Mouse (Mus musculus) layer of hippocampus, adult 9-11 months (tissue): ENCODE results near the gene Dzip1.
A peak's percentile ranks its signal among the peaks of the same experiment; 100 is the strongest.

Experiments
- DNase-seq: peaks from one replicate; pipeline ENCODE4 v3.0.0; 2022

Gene Dzip1

GRCm38 (mm10) chr14:118924673-118925615, at the start of gene Dzip1:
TSS of gene Dzip1 (minus strand) at chr14:118925460.
- DNase-seq = peak; percentile 85

DNA sequence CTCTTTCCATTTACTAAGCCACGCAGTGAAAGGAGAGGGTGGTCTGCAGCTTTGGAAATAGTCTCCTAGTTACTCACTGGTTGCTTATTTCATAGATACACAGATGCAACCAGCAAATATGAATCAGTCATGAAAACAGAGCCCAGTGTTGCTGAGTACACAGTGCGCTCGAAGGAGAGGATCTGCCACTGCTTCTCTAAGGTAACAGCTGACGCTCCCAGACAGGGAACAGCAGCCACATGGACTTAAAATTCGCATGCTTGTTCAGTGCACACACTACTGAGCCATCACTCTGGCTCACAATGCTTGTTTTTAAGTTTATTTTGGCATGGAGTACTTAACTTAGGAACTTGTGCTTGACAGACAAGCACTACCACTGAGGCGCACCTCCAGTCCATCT, 47.0 kb upstream of the Dzip1 start:
- peak; percentile 40 for DNase-seq

- no peak for DNase-seq
These were observed 42.4 kb upstream of the Dzip1 start for GRCm38 (mm10) chr14:118967646-118968045.

DNA sequence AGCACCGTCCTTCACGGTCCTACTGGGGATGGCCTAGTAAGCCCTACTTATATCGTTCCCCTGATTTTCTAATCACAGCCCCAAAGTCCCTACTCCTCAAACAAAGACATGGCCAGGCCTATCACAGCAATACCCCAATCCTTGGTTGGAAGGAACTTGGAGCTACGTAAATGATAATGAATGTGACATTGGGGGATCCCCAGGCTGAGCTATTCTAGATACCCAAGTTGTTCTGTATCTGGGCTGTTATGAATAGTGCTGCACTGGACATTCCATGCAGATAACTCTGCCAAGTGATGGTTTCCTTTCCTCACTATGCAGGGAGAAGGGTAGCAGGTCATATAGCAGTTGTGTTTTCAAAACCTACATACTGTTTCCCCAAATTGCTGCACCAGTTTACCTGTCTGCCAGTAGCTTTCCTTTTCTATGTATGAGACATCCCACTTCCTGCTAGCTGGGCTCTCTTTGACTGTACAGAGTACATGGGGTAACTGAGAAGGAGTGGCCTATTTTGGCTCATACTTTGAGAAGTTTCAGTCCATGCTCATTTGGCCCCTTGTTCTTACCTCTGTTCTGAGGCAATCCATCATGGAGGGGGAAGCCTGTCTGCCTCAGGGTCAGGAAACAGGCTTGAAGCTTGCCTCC, 40.2 kb upstream of the Dzip1 start:
- DNase-seq = no peak

DNA sequence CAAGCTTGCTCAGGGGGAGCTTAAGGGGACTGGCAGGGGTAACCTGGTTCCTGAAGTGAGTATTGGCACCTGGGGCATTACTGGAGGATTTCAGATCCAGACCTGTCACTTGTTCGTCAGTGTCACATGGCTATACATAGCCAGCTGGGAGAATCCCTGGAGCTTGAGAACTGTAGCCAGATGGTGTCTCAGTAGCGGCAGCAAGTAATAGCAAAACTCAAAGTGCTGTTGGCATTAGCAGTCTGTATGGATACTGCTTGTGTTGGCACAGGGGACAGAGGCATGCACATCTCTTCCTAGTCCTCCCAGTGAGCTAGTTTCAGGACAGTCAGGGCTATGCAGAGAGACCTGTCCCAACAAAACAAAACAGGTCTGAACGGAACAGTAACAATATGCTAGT, 32.8 kb upstream of the Dzip1 start:
- DNase-seq = no peak

GRCm38 (mm10) chr14:118951912-118952583, 26.8 kb upstream of the Dzip1 start:
- DNase-seq = peak; percentile 41

GRCm38 (mm10) chr14:118948841-118949240, 23.6 kb upstream of the Dzip1 start:
- DNase-seq = no peak

DNA sequence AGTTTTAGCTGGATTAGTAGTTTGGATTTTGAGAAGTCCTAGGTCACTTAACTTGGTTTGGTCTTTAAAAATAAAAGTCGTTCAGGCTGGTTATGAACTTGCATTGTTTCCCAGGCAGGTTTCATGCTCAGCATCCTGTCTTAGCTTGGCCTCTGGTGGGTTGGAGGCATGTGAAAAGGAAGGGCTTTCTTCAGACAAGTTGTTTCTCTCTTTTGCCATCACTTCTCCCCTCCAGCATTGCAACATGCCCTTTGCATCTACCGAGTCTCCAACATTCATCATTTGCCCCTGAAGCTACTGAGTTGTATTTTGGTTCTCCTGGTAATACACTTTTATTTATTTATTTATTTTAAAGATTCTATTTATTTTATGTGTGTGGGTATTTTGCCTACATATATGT, 19.4 kb upstream of the Dzip1 start:
- no peak for DNase-seq

DNA sequence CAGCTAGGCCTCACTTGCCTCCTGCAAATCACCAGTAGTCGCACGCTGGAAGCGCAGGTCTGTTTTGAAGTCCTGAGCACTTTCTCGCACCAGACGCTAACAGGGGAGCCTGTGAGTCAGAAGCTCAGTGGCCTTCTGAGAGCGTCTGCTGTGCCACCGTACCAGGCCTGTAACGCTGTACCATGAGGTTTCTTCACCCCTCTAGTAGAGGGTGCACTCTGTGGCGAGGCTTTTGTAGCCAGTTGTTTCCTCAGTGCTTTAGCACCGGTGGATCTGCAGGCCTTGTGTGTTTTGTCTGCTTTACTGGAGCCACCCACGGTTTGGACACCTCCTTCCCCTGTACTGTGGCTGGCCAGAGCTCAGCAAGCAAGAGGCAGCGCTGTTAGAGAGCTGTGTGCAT, 16.8 kb upstream of the Dzip1 start:
- DNase-seq = no peak

DNA sequence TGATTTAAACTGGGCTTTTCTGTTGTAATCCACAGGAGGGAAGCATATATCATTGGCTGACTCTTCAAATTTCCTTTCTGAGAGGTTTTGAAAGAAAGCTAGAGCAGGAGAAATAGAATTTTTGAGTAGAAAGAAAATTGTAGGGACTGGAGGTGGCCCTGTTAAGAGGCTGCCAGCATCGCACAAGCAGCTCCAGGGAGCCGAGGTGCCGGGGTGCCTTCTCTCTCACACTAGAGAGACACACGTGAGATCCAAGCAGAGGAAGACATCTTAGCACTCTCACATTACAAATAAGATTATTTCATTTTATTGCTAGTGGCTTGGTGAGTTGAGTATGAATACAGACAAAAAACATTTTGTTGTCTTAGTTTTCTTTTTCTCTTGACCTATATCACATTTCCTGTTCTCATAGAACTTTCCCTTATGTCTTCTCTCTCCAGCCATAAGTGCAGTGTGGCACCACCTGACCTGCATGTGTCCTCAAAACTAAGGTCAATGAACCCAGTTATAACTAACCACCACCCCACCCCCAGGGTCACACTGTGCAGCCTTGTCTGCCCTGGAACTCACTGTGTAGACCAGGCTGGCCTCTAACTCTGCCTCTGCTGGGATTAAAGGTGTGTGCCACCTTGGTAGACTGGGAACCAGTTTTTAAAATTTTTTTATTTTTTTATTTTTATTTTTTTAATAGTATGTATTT, 15.7 kb upstream of the Dzip1 start:
- no peak for DNase-seq

- DNase-seq = no peak
These were observed 13.3 kb upstream of the Dzip1 start for GRCm38 (mm10) chr14:118938551-118938950.

DNA sequence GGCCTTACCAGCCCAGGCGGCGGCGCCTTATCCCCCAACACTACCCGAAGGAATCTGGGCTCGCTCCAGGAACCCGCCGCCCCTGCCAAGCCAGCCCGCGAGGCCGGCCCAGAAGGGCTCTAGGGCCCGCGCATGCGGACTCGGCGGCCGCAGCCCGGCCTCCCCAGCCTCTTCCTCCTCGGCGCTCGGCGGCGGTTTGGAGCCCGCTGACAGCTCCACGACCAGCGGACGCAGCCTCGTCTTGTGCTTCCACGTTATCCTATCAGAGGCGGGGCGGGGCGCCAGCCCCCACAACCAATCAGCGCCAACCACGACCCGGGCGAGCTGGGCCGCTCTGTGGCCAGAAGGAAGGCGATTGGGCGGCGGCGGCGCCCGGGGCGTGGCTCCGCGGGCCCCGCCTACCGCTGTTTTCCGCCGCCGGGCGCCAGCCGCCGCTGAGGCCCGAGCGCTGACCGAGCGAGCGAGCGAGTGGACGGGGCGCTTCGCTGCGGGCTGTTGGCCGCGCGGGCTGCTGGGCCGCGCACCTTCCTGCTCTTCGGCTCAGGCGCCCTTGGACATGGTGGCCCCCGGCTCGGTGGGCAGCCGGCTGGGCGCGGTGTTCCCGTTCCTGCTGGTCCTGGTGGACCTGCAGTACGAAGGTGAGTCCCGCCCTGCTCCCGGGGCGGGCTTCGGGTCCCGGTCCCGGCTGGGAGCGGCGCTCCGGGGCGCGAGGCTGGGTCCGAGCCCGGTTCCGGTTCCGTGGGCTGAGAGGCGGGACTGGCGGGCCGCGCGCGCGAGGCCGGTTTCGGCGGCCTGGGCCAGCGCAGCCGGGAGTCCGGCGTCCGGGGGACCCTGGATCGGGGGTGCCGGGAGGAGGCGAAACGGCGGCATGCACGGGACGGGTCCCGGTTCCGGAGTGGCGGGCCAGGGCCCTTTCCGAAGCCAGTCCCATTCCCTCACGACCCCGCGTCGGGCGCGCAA, 12.6 kb upstream of the Dzip1 start, which contains the start of gene Dnajc3:
Gene Dnajc3 (plus strand): TSS at position 444 of the 960 bp plus-strand sequence.
- peak; percentile 100 for DNase-seq

- no peak for DNase-seq
These were observed 11.7 kb upstream of the Dzip1 start for GRCm38 (mm10) chr14:118936952-118937351.

DNA sequence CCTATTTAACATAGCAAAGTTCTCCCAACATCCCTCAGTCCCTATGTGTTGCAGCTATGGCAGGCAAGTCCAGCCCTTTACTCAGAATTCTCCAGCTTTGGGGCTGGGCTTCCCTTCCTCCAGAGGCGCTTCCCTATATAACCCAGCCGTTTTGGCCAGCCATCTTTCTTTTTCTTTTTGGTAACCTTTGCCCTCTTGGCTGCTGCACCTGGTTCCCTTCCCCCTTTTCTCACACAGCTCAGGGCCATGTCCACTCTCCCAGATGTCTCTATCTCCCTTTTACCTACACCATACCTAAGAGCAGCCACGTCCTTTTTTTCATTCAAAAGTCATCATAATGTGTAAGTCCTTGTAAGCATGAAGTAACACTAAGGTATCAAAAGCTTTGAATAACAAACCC, 11.0 kb upstream of the Dzip1 start:
- no peak for DNase-seq

DNA sequence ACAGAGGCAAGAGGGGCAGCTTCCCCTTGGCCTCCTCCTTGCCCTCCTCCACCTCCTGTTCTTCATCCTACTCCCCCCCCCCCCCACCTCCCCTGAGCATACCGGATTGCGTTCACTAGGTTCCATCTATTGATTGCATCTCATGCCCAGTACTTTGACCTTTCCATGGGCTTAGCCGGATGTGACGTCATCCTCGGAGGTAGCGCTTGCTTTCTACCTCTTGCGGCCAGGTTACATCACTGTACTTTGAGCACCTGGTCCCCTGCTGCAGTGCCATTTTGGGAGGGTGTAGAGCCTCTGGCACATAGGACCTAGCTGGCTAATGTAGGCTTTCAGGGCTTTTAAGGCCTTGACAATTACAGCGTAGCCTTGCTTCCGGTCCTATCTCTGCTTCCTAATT, 9.4 kb upstream of the Dzip1 start:
- DNase-seq = no peak

DNA sequence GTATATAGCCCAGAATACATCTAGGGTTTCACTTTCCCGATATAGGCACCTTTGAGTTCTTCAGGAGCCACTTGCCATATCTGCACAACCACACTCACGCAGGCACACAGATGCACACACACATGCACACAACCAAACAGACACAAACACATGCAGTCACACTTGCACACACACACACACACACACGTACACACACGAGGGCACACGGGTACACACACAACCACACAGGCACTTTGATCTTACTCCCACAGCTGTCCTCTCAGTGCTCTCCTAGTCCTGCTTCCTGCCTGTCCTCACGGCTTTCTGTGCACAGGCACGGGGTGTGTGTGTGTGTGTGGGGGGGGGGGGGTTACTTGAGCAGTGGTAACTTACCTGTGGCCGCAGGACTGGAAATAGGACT, 7.7 kb upstream of the Dzip1 start:
- no peak for DNase-seq

GRCm38 (mm10) chr14:118931181-118931580, 5.9 kb upstream of the Dzip1 start:
- DNase-seq = no peak

DNA sequence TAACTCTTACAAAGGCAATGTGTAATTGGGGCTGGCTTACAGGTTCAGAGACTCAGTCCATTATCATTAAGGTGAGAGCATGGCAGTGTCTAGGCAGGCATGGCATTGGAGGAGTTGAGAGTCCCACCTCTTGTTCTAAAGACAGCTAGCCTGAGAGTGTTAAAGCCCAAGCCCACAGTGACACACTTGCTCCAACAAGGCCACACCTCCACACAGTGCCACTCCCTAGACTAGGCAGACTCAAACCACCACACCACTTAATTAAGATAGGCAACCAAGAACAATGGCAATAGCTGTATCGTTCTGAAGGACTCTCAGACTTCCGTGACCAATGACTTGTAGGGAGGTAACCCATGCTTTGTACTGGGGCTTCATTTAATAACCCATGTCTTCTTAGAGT, 5.5 kb upstream of the Dzip1 start:
- no peak for DNase-seq

- DNase-seq = no peak
These were observed 4.5 kb upstream of the Dzip1 start for GRCm38 (mm10) chr14:118929779-118930178.

- DNase-seq = no peak
These were observed 3.3 kb upstream of the Dzip1 start for GRCm38 (mm10) chr14:118928565-118928964.

DNA sequence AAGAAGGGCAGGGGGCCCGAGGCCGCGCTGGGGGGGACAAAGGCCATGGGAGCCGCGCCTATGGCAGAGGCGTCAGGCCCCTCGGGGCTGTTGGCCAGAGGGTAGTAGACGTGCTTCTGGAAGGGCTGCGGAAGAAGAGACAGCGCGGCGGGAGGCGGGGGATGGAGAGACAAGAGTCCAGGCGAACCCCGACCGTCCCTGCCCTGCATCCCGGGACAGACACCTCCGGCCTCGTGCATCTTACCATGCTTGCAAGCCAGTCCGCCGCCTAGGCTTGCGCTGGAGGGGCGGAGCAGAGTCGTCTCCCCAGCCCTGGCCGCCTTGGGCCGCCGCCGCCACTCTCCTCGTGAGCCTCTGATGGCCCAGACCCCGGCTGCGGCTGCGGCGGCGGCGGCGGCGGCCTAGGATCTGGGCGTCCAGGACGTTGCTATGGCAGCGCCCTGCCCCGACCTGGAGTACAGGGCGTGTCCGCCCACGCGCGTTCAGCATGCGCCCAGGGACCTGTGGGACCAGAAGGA, 2.5 kb downstream of the Dzip1 start:
- DNase-seq = no peak

DNA sequence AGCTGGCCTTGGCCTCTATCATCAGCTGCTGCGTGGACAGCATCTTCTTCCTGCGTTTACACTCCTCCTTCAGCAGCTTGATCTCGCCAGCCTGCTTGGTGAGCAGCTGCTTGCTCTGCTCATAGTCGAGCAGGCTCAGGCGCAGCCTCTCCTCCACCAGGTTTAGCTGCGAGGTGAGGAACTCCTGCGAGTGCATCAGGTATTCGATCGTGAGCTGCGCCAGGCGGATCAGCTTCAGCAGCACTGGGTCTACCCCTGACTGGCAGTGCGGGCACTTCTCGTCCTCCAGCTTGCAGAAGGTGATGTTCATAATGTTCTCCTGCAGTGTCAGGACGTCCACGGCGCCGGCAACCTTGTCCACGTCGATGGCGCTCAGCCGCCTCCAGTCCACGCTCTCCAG, 3.0 kb downstream of the Dzip1 start:
- no peak for DNase-seq
